Mouse (Mus musculus) cerebellum, postnatal 25 days (tissue): ENCODE measurements around the gene Gm20547.
A peak's percentile ranks its signal among the peaks of the same experiment; 100 is the strongest.
"Not testable (repeated sequence)": the region's sequence is repeated elsewhere in the genome, so short reads cannot be mapped to it uniquely, and the experiment has no call there.

Source experiments
- DNase-seq, 2 experiments: peaks; one replicate each; pipeline ENCODE4 v3.0.0; 2021; ENCODE audit warnings: mixed read lengths in 2 of 2

Gene Gm20547

DNA sequence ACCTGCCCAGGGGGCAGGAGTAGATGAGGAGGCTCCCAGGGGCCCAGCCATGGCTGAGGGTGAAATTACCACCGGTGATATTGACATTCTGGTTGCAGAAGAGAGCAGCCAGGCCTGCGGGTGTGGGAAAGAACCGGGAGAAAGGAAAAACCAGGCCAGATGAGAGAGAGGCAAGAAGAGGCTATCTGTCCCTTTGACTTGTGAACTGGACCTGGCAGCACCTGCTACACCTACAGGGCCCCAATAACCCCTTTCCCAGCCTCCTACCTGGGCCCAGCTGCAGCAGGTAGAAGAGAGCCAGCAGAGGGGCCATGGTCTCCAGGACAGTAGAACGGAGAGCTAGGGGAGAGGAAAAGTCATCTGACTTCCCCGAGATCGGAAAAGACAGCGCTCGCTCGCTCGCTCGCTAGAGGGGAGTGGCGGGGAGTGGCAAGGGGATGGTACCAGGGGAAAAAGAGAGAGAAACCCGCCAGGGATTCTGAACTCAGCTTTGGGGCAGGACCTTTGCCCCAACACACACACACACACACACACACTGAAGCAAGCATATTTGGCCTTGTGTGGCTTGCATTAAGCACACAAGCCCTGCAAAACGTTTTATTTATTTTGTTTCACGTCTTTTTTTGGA is at the start of gene Gm20547:
Gm20547 (minus strand) TSS at position 360 of the 628 bp plus-strand sequence.
- no peak for DNase-seq

- DNase-seq, result peak; percentile 99
Observed at GRCm38 (mm10) chr17:34931061-34931734, 49.4 kb upstream of the Gm20547 start, which contains the start of gene Neu1. Gene Neu1 (plus strand): TSS chr17:34931253.

DNA sequence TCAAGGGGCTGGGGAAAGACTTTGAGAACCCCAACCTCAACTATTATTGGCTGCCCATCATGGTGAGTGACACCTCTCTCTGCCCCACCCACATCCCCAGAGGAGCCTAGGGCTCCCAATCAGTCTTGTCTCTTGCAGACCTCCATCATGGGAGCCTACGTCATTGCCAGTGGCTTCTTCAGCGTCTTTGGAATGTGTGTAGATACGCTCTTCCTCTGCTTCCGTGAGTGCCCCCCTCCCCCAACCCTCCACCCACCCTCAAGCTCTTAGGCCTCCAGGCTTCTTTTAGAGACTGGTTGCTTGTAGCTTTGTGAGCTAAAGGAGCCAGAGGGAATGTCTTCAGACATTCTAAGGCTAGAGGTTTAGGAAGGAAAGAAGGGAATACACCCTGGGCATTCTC is 47.0 kb upstream of the Gm20547 start:
- no peak for DNase-seq

- no peak for DNase-seq
Observed at GRCm38 (mm10) chr17:34927306-34928019, 45.6 kb upstream of the Gm20547 start.

DNA sequence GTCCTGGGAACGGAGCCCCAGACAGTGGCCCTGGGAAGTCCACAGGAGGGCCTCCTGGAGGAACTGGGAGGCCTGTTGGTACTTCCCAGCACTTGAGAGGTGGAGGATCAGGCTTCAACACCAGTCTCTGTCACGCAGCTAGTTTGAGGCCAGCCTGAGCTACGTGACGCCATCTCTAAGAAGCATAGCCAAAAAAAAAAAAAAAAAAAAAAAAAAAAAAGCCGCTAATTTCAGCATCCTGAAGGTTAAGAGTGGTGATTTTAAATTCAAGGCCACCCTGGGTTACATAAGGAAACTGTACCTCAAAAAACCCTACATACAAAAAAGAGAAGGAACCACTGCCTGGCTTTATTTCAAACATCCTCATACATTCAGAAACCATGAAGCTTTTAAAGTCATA is 42.4 kb upstream of the Gm20547 start:
- DNase-seq, result no peak

GRCm38 (mm10) chr17:34922939-34923338 is 41.1 kb upstream of the Gm20547 start:
- DNase-seq, result no peak

GRCm38 (mm10) chr17:34917188-34917587 is 35.3 kb upstream of the Gm20547 start:
- no peak for DNase-seq

DNA sequence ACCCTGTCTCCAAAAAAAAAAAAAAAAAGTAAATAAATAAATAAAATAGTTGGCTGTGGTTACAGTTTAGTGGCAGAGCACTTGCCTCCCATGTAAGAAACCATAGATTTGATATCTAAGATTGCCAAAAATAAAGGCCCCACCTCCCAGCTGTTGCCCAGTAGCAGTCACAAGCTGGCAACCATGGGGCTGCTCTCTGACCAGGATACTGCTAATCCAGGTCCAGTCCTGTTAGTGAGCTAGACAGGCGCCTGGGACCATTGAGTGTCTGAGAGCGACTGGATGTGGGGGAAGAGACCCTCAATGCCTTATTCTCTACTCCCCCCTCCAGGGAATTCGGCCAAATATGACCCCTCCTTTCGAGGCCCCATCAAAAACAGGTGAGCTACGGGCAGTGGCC is 34.5 kb upstream of the Gm20547 start:
- DNase-seq, result no peak

DNA sequence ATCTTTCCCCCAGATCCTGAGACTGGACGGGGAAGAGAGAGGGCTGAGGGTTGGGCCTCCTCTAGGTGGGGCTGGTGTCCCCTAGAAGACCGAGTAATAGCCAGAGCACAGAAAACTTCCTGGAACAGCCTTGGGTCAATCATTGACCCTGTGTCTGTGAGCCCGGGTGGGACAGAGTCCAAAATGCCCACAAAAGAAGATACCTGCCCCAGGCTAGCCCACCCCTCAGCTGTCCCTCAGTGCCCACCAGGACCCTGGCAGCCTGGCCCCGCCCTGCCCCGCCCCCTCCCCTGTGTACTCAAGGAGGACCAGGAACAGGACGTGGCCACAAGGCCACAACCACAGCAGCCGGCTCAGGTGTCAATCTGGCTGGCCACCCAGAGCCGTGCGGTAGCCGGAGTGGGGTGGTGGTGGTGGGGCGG is 33.6 kb upstream of the Gm20547 start:
- DNase-seq, result no peak

GRCm38 (mm10) chr17:34913930-34914665 is 32.3 kb upstream of the Gm20547 start, which contains the start of gene Slc44a4:
Gene Slc44a4 (plus strand): TSS chr17:34914466.
- no peak for DNase-seq

- DNase-seq, result peak; percentile 76 to 85
Observed at GRCm38 (mm10) chr17:34911945-34912351, 30.1 kb upstream of the Gm20547 start.

DNA sequence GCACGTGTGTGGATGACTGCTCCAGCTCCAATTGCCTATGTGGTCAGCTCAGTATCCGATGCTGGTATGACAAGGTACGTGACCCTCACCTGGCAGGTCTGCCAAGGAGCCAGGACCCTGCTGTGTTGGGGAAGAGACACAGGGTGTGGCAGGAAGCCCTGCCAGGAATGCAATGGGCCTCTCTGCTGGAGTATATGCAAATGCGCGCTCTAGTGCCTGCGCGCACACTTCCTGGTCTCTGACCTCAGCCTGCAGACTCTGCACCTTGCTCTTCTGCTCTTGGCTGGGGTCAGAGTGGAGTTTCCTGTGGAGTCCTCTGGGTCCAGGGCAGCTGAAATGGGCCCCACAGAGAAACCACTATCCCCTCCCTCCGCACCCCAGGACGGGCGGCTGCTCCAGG is 29.1 kb upstream of the Gm20547 start:
- DNase-seq, result peak in 1 of 2 experiments; percentile 12

GRCm38 (mm10) chr17:34902895-34903294 is 21.1 kb upstream of the Gm20547 start:
- DNase-seq, result no peak

- not testable (repeated sequence) for DNase-seq
Observed at GRCm38 (mm10) chr17:34901948-34902347, 20.1 kb upstream of the Gm20547 start.

GRCm38 (mm10) chr17:34900826-34901225 is 19.0 kb upstream of the Gm20547 start:
- DNase-seq, result not testable (repeated sequence)

GRCm38 (mm10) chr17:34899890-34900243 is 18.0 kb upstream of the Gm20547 start:
- DNase-seq, result peak in 1 of 2 experiments; percentile 16

- peak; percentile 47 to 55 for DNase-seq
Observed at GRCm38 (mm10) chr17:34899053-34899889, 17.4 kb upstream of the Gm20547 start.

DNA sequence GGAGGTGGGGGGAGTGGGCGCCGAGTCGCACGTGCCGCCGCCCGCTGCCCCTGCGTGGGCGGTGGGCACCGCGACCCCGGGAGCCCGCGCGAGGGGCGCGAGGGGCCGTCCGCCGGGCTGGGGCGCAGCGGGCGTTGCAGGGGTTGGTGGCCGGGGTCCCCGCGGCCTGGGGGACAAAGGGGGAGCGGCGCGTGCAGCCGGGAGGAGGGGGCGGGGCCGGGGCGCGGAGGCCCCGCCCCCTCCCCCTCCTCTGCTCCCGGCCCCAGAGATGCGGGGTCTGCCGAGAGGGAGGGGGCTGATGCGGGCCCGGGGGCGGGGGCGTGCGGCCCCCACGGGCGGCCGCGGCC is 16.8 kb upstream of the Gm20547 start:
- DNase-seq, result peak in 1 of 2 experiments; percentile 58

DNA sequence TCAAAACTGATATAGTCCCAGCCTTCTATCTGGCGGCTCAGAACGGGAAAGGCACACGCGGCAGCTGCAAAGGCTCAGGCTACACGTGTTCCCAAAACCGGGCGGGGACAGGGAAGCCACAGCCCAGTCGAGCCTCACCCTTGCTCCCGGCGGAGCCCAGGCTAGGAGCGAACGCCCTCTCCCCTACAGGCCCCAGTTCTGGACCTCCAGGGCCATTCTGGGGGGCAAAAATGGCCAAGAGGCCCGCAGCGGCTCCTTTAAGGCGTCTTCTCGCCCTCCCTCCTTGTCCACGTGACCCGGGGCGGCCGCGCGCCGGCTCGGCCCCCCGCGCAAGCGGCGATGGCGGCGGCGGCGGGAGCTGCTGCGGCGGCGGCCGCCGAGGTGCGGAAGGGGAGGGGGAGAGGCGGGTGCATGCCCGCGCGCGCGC is 16.3 kb upstream of the Gm20547 start, which contains the start of the genes C2 and Ehmt2:
C2 (minus strand) TSS at position 106 of the 427 bp plus-strand sequence.
Ehmt2 (plus strand) TSS at position 310 of the 427 bp plus-strand sequence.
- peak; percentile 88 to 91 for DNase-seq

GRCm38 (mm10) chr17:34897373-34898159 is 15.7 kb upstream of the Gm20547 start:
- DNase-seq, result peak; percentile 37 to 55

GRCm38 (mm10) chr17:34896366-34896765 is 14.5 kb upstream of the Gm20547 start:
- peak in 1 of 2 experiments; percentile 13 for DNase-seq
